Mouse (Mus musculus) erythroblast, embryonic 14.5 days (primary cell): ENCODE results near the gene Stx8. TPM values are rescaled to one million over a fixed set of nuclear protein-coding genes. Genes with fewer than 3 reads are reported as not detected.

ENCODE experiments used
- H3K27me3 ChIP-seq: 2 replicates; pipeline ENCODE4 v1.6.1; 2012; ENCODE audit warnings: inconsistent platforms; ENCODE audit not compliant: control insufficient read depth
- H3K36me3 ChIP-seq: 2 replicates; pipeline ENCODE4 v1.6.1; 2012; ENCODE audit warnings: mild to moderate bottlenecking, inconsistent platforms; ENCODE audit not compliant: control insufficient read depth
- H3K4me1 ChIP-seq: 2 replicates; pipeline ENCODE4 v1.6.1; 2012; ENCODE audit warnings: inconsistent platforms; ENCODE audit not compliant: control insufficient read depth
- H3K4me3 ChIP-seq: replicated peaks from 2 replicates; pipeline ENCODE3; 2012; ENCODE audit warnings: moderate library complexity, mild to moderate bottlenecking, inconsistent platforms
- H3K9me3 ChIP-seq: 2 replicates; pipeline ENCODE4 v1.6.1; 2012; ENCODE audit warnings: low read length, inconsistent platforms, mixed read lengths; ENCODE audit not compliant: control insufficient read depth
- GATA1 ChIP-seq: IDR thresholded peaks from 2 replicates; pipeline ENCODE4 v1.6.1; 2012; ENCODE audit warnings: low read length, inconsistent platforms, mixed read lengths
- TAL1 ChIP-seq: IDR thresholded peaks from 3 replicates; pipeline ENCODE4 v1.6.1; 2012; ENCODE audit warnings: low read length, inconsistent platforms, mixed read lengths
- polyA plus RNA-seq: library from polyadenylated mRNA; stranded (reverse); fragments of >175 nt; gene quantifications from 2 replicates; pipeline ENCODE4 v1.2.3, GENCODE M21; 2012

Stx8 gene
- polyA plus RNA-seq, 1 experiment: 0.17 TPM

- Histone ChIP-seq H3K27me3 (peaks cover 29% of the 10 kb centered on the region), H3K9me3 (peaks cover 2% of the 10 kb centered on the region; the same call in 1 of the 2 replicates), H3K4me3 (no peak overlapping the region), H3K4me1 (peaks cover 8% of the 10 kb centered on the region), H3K36me3 (no peaks in the 10 kb centered on the region)
- TF ChIP-seq TAL1 (no peak), GATA1 (no peak)
Measured at GRCm38 (mm10) chr11:67925000-67925399, 41.0 kb upstream of the Stx8 start.

- peaks cover 14% of the 10 kb centered on the region for H3K27me3 ChIP-seq
- H3K9me3 ChIP-seq: peaks cover under 1% of the 10 kb centered on the region; the same call in 1 of the 2 replicates
- no peaks in the 10 kb centered on the region for H3K36me3 ChIP-seq
- TF ChIP-seq GATA1 (no peak), TAL1 (no peak)
- H3K4me1 ChIP-seq: peaks cover 8% of the 10 kb centered on the region
- H3K4me3 ChIP-seq: no peak overlapping the region
Measured at GRCm38 (mm10) chr11:67926348-67927055, 39.5 kb upstream of the Stx8 start.

- Histone ChIP-seq H3K4me3 (no peak overlapping the region), H3K9me3 (no peaks in the 10 kb centered on the region), H3K27me3 (no peaks in the 10 kb centered on the region), H3K36me3 (no peaks in the 10 kb centered on the region), H3K4me1 (no peaks in the 10 kb centered on the region)
- TF ChIP-seq TAL1 (no peak), GATA1 (no peak)
Measured at GRCm38 (mm10) chr11:67932156-67932555, 33.8 kb upstream of the Stx8 start.

GRCm38 (mm10) chr11:67948229-67948628 lies 17.8 kb upstream of the Stx8 start:
- Histone ChIP-seq H3K4me3 (no peak overlapping the region), H3K36me3 (no peaks in the 10 kb centered on the region), H3K4me1 (no peaks in the 10 kb centered on the region), H3K9me3 (no peaks in the 10 kb centered on the region), H3K27me3 (no peaks in the 10 kb centered on the region)
- TF ChIP-seq TAL1 (no peak), GATA1 (no peak)

- H3K36me3 ChIP-seq: no peaks in the 10 kb centered on the region
- H3K9me3 ChIP-seq: no peaks in the 10 kb centered on the region
Measured at GRCm38 (mm10) chr11:67949475-67949874, 16.5 kb upstream of the Stx8 start.

GRCm38 (mm10) chr11:67953604-67954003 lies 12.4 kb upstream of the Stx8 start:
- no peaks in the 10 kb centered on the region for H3K27me3 ChIP-seq
- H3K4me3 ChIP-seq: no peak overlapping the region
- no peaks in the 10 kb centered on the region for H3K36me3 ChIP-seq
- no peaks in the 10 kb centered on the region for H3K9me3 ChIP-seq
- no peak for TF ChIP-seq TAL1
- no peak for TF ChIP-seq GATA1
- no peaks in the 10 kb centered on the region for H3K4me1 ChIP-seq

More at GRCm38 (mm10) chr11:67949475-67949874, 16.5 kb upstream of the Stx8 start:
- no peak for TF ChIP-seq GATA1
- H3K4me1 ChIP-seq: no peaks in the 10 kb centered on the region
- no peaks in the 10 kb centered on the region for H3K27me3 ChIP-seq
- no peak overlapping the region for H3K4me3 ChIP-seq

GRCm38 (mm10) chr11:67954413-67954812 lies 11.6 kb upstream of the Stx8 start:
- Histone ChIP-seq H3K9me3 (no peaks in the 10 kb centered on the region), H3K4me1 (no peaks in the 10 kb centered on the region), H3K27me3 (no peaks in the 10 kb centered on the region), H3K4me3 (no peak overlapping the region), H3K36me3 (no peaks in the 10 kb centered on the region)
- TF ChIP-seq GATA1: no peak
- TF ChIP-seq TAL1: no peak

GRCm38 (mm10) chr11:67964110-67964509 lies 1.9 kb upstream of the Stx8 start:
- H3K4me1 ChIP-seq: peaks cover 26% of the 10 kb centered on the region
- TF ChIP-seq GATA1 (no peak), TAL1 (no peak)
- H3K9me3 ChIP-seq: peaks cover 2% of the 10 kb centered on the region; the same call in 1 of the 2 replicates
- no peaks in the 10 kb centered on the region for H3K36me3 ChIP-seq
- no peaks in the 10 kb centered on the region; the same call in 1 of the 2 replicates for H3K27me3 ChIP-seq
- H3K4me3 ChIP-seq: no peak overlapping the region

- TF ChIP-seq GATA1 (no peak), TAL1 (no peak)
- peaks cover 5% of the 10 kb centered on the region for H3K36me3 ChIP-seq
- peaks cover 2% of the 10 kb centered on the region; the same call in 1 of the 2 replicates for H3K9me3 ChIP-seq
- peaks cover 26% of the 10 kb centered on the region for H3K4me1 ChIP-seq
- no peaks in the 10 kb centered on the region; the same call in 1 of the 2 replicates for H3K27me3 ChIP-seq
- peak within 1 kb of the TSS; percentile 95 for H3K4me3 ChIP-seq
Measured at GRCm38 (mm10) chr11:67965242-67965883, 630 bp upstream of the Stx8 start, which contains the start of gene Cfap52. Gene Cfap52, minus strand, starts transcription at chr11:67965651.
